Mouse (Mus musculus) liver, postnatal 0 days (tissue): ENCODE data around the gene Clk3.

Experiments used
- CTCF ChIP-seq: sonication (generic); IDR thresholded peaks from 2 replicates; pipeline ENCODE4 v1.5.1; 2016; ENCODE audit warnings: antibody characterized with exemption, low read depth
- EP300 ChIP-seq: IDR thresholded peaks from 2 replicates; pipeline ENCODE4 v1.6.1; 2016; ENCODE audit warnings: antibody characterized with exemption, low read depth, mild to moderate bottlenecking

GRCm38 (mm10) chr9:57720736-57721135 is 44.9 kb downstream of the Clk3 start:
- TF ChIP-seq CTCF (no peak), EP300 (no peak)
